ENCODE assay signal across 12 mouse cellular contexts in the genomic region with DNA sequence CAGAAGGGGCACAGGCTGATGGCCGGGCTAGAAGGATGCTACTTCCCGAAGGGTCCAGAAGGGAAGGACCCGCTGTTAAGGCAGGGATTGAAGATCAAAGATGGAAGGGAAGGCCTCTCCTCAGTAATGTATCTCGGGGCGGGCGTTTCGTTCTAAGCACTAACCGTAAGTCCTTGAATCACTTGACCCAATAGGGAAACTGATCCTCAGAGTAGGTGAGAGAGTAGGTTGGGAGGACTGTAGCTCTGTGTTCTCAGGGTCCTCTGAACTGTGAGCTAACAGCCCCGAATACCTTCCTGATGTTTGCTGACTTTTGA. TPM values are rescaled to one million over a fixed set of nuclear protein-coding genes. Genes with fewer than 3 reads are reported as not detected.
DNase-seq lines count a peak whose midpoint lies in the region; ATAC-seq and TF ChIP-seq lines count a peak whose summit lies in the region.
"Had no signal": no experiment of that assay in that cellular context is flagged by ENCODE, and none has a peak within 500 bp of the region (broad histone marks: within the 10 kb centered on the region; RNA-seq: fewer than 3 reads in every experiment).

No protein-coding gene starts in this region.

- H3K4me2 ChIP-seq in heart, embryonic 12.5 days: peak overlapping the region; percentile 61
- H3K4me2 ChIP-seq in embryonic facial prominence, embryonic 13.5 days: peak overlapping the region; percentile 53; the same call in 1 of the 2 replicates
- H3K4me2 ChIP-seq in hindbrain, embryonic 15.5 days: peak overlapping the region; percentile 48
- H3K4me2 ChIP-seq in midbrain, postnatal 0 days (ENCODE audit: low read depth, low read length, poor library complexity, severe bottlenecking): peak overlapping the region; percentile 45
- H3K4me2 ChIP-seq: liver, embryonic 11.5 days had no signal

- no peak overlapping the region for H3K9ac ChIP-seq in heart, embryonic 12.5 days
- H3K9ac ChIP-seq in embryonic facial prominence, embryonic 13.5 days: no peak overlapping the region
- H3K9ac ChIP-seq in hindbrain, embryonic 15.5 days: no peak overlapping the region
- no peak overlapping the region for H3K9ac ChIP-seq in midbrain, postnatal 0 days (replicated peaks; ENCODE audit: low read length, poor library complexity, severe bottlenecking)
- H3K9ac ChIP-seq: stomach, embryonic 15.5 days had no signal

- no peak for DNase-seq in heart, postnatal 36 days
- DNase-seq in midbrain, postnatal 0 days (ENCODE audit: low spot score): no peak
- no peak for DNase-seq in spleen, adult 12 weeks (ENCODE audit: low spot score)
- DNase-seq in spleen, adult 18-20 months: no peak
- DNase-seq: kidney, postnatal 25 days had no signal

- no peaks in the 10 kb centered on the region for H3K36me3 ChIP-seq in heart, embryonic 12.5 days
- no peaks in the 10 kb centered on the region for H3K36me3 ChIP-seq in embryonic facial prominence, embryonic 13.5 days
- no peaks in the 10 kb centered on the region for H3K36me3 ChIP-seq in hindbrain, embryonic 15.5 days
- H3K36me3 ChIP-seq in midbrain, postnatal 0 days (ENCODE audit: insufficient read depth, low read length): no peaks in the 10 kb centered on the region
- H3K36me3 ChIP-seq: stomach, embryonic 15.5 days had no signal

- 5% methylated on average over 9 of the region's 9 CpGs for WGBS in heart, embryonic 12.5 days
- 3% methylated on average over 9 of the region's 9 CpGs for WGBS in embryonic facial prominence, embryonic 13.5 days
- WGBS in hindbrain, embryonic 15.5 days: 4% methylated on average over 9 of the region's 9 CpGs
- 2% methylated on average over 9 of the region's 9 CpGs for WGBS in midbrain, postnatal 0 days

- H3K27ac ChIP-seq in heart, embryonic 12.5 days (ENCODE audit: poor library complexity, severe bottlenecking): no peak overlapping the region
- H3K27ac ChIP-seq in embryonic facial prominence, embryonic 13.5 days: no peak overlapping the region
- H3K27ac ChIP-seq in hindbrain, embryonic 15.5 days (replicated peaks): peak overlapping the region; percentile 54; the same call in 1 of the 2 replicates
- H3K27ac ChIP-seq in midbrain, postnatal 0 days (ENCODE audit: low read depth, low read length): no peak overlapping the region
- H3K27ac ChIP-seq: stomach, embryonic 15.5 days had no signal

- peak overlapping the region; percentile 27; the same call in 1 of the 2 replicates for H3K4me3 ChIP-seq in heart, embryonic 12.5 days
- peak overlapping the region; percentile 30; the same call in 1 of the 2 replicates for H3K4me3 ChIP-seq in embryonic facial prominence, embryonic 13.5 days
- peak overlapping the region; percentile 15; the same call in 1 of the 2 replicates for H3K4me3 ChIP-seq in hindbrain, embryonic 15.5 days
- H3K4me3 ChIP-seq in midbrain, postnatal 0 days (ENCODE audit: low read depth, low read length): peak overlapping the region; percentile 15; the same call in 1 of the 2 replicates
- H3K4me3 ChIP-seq: megakaryocyte, embryonic 14.5 days had no signal

- peaks cover 88% of the 10 kb centered on the region for H3K27me3 ChIP-seq in heart, embryonic 12.5 days (replicated peaks)
- H3K27me3 ChIP-seq in embryonic facial prominence, embryonic 13.5 days: peaks cover 97% of the 10 kb centered on the region
- peaks cover 88% of the 10 kb centered on the region for H3K27me3 ChIP-seq in hindbrain, embryonic 15.5 days
- peaks cover 78% of the 10 kb centered on the region for H3K27me3 ChIP-seq in midbrain, postnatal 0 days (ENCODE audit: insufficient read depth, low read length)

- H3K4me1 ChIP-seq in heart, embryonic 12.5 days (replicated peaks): peaks cover 14% of the 10 kb centered on the region
- peaks cover 17% of the 10 kb centered on the region for H3K4me1 ChIP-seq in embryonic facial prominence, embryonic 13.5 days
- H3K4me1 ChIP-seq in hindbrain, embryonic 15.5 days (replicated peaks): peaks cover 16% of the 10 kb centered on the region
- no peaks in the 10 kb centered on the region; the same call in 1 of the 2 replicates for H3K4me1 ChIP-seq in midbrain, postnatal 0 days (ENCODE audit: insufficient read depth, low read length)
- H3K4me1 ChIP-seq: megakaryocyte, embryonic 14.5 days; stomach, embryonic 15.5 days had no signal

- no peaks in the 10 kb centered on the region for H3K9me3 ChIP-seq in heart, embryonic 12.5 days (replicated peaks)
- H3K9me3 ChIP-seq in embryonic facial prominence, embryonic 13.5 days: no peaks in the 10 kb centered on the region
- no peaks in the 10 kb centered on the region for H3K9me3 ChIP-seq in hindbrain, embryonic 15.5 days
- no peaks in the 10 kb centered on the region for H3K9me3 ChIP-seq in midbrain, postnatal 0 days (ENCODE audit: low read length)
- H3K9me3 ChIP-seq: stomach, embryonic 15.5 days had no signal

- intact Hi-C loops in heart, postnatal 36 days (cut with DNase I): no loop called here

- ATAC-seq in heart, embryonic 12.5 days (ENCODE audit: insufficient number of reproducible peaks, low FRiP score): no peak
- ATAC-seq in embryonic facial prominence, embryonic 13.5 days (ENCODE audit: insufficient number of reproducible peaks, insufficient read depth, low FRiP score, low TSS enrichment, low read depth): no peak
- ATAC-seq in hindbrain, embryonic 15.5 days (ENCODE audit: low FRiP score, low read depth): 0 out of 2 replicates have a peak, but pooled peaks have one; percentile 38
- ATAC-seq in midbrain, postnatal 0 days (ENCODE audit: low FRiP score): no peak
- no peak for ATAC-seq in erythroid progenitor cell, adult 5-6 weeks (replicated peaks; ENCODE audit: low FRiP score, poor library complexity, severe bottlenecking)

- TF ChIP-seq CTCF in midbrain, postnatal 0 days (IDR thresholded peaks at IDR 0.05): no peak

RNA-seq across cellular contexts. Expression of a gene that starts 43.6 kb away (rescaled TPM):
- polyA plus RNA-seq in heart, embryonic 12.5 days (2016; fragmentation: Nextera tagmentation; extraction: Ambion mirVana): 55.5 and 60.9 TPM in 2 replicates
- total RNA-seq in heart, postnatal 36 days (2021): 10 to 100 TPM; 43.2 to 52.8 TPM
- 73.4 and 75.9 TPM in 2 replicates for polyA plus RNA-seq in embryonic facial prominence, embryonic 13.5 days (2015; fragmentation: Nextera tagmentation; extraction: Ambion mirVana)
- 77.6 and 82.5 TPM in 2 replicates for polyA plus RNA-seq in hindbrain, embryonic 15.5 days (2015; fragmentation: Nextera tagmentation; extraction: Ambion mirVana)
- total RNA-seq in midbrain, postnatal 0 days (2014; rRNA removed): 68.1 and 74.6 TPM in 2 replicates
- 49.8 and 55.0 TPM in 2 replicates for polyA plus RNA-seq in midbrain, postnatal 0 days (2015; fragmentation: Nextera tagmentation; extraction: Ambion mirVana)
- total RNA-seq in erythroid progenitor cell, adult 5-6 weeks (2015; ENCODE audit: low replicate concordance): 137 and 168 TPM in 2 replicates
- total RNA-seq in erythroid progenitor cell, adult 5-6 weeks (2017; ENCODE audit: low replicate concordance): 49.8 and 56.7 TPM in 2 replicates
